Comparison of ENCODE assay signal across 25 mouse cellular contexts in the genomic region with DNA sequence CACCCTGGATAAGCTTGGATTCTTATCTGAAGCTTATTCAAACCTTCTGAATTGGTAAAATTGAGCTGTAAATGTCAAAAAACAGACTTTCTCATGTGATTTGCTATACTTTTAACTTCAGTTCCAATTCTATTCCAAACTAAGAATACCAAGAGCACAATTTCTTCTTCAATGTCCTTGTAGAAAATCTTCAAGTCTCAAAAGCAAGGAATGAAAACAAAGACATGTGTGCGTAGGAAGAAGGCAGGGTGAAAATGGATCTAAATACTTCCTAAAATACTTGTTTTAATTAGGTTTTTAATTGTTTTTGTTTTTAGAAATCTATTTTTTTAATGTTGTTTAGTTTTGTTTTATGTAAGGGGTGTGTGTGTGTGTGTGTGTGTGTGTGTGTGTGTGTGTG.
"Had no signal": no experiment of that assay in that cellular context is flagged by ENCODE, and none has a peak within 500 bp of the region (broad histone marks: within the 10 kb centered on the region; RNA-seq: fewer than 3 reads in every experiment).

No protein-coding gene starts in this region.

- ATAC-seq: forebrain, embryonic 16.5 days; hindbrain, postnatal 0 days; intestine, embryonic 16.5 days; liver, embryonic 12.5 days had no signal

- DNase-seq: gastrocnemius, adult 2 months; gastrocnemius, postnatal 10 days; gastrocnemius, postnatal 25 days; heart, adult 2 months; heart, postnatal 14 days; heart, postnatal 36 days; kidney, adult 11 months; kidney, adult 2 months; kidney, adult 9 months; kidney, postnatal 14 days; kidney, postnatal 36 days; layer of hippocampus, postnatal 36 days had no signal

- H3K4me3 ChIP-seq: gastrocnemius, adult 2 months; heart, adult 2 months; heart, embryonic 13.5 days; heart, embryonic 15.5 days; hindbrain, embryonic 13.5 days; hindbrain, embryonic 15.5 days; kidney, embryonic 15.5 days; limb, embryonic 13.5 days; limb, embryonic 15.5 days; liver, embryonic 12.5 days had no signal

- H3K27ac ChIP-seq: gastrocnemius, adult 2 months; heart, adult 2 months; heart, embryonic 13.5 days; heart, embryonic 15.5 days; hindbrain, embryonic 13.5 days; hindbrain, embryonic 15.5 days; hindbrain, postnatal 0 days; kidney, embryonic 15.5 days; kidney, postnatal 0 days; limb, embryonic 13.5 days; limb, embryonic 15.5 days; liver, embryonic 12.5 days; liver, embryonic 14.5 days had no signal
